Mouse (Mus musculus) E14TG2a.4 (cell line): Measurements from ENCODE around the gene Pcf11.

Experiments used
- CTCF ChIP-seq: conservative IDR thresholded peaks from 2 replicates; pipeline ENCODE4 v1.5.1; 2014; ENCODE audit warnings: low read length
- NANOG ChIP-seq: IDR thresholded peaks from 2 replicates; pipeline ENCODE4 v1.6.1; 2014; ENCODE audit warnings: borderline replicate concordance, low read length, mixed read lengths

GRCm38 (mm10) chr7:92696395-92696794 lies 26.7 kb upstream of the Pcf11 start:
- no peak for TF ChIP-seq CTCF
- TF ChIP-seq NANOG, result no peak
